In the genomic region with DNA sequence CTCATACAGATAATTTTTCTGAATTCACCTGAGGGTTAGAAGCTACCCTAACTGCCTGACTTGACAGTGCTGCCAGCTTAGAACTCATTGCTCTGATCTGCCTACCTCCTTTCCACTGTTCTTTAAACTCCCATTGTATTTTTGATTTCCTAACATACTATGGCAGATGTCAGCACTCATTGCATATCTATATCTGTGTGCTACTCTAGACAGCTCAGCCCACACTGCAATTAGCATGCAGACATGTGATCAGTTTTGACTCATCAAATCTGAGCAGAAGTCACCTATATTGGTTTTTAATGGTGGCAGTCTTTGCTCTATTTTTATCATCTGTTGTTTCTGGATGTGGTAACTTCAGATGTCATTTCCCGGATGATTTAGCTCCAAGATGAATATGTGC, we compare ENCODE assay signal across 14 mouse cellular contexts.
"Had no signal": no experiment of that assay in that cellular context is flagged by ENCODE, and none has a peak within 500 bp of the region (broad histone marks: within the 10 kb centered on the region; RNA-seq: fewer than 3 reads in every experiment).

No protein-coding gene starts in this region.

- H3K36me3 ChIP-seq: kidney, embryonic 15.5 days; liver, embryonic 13.5 days had no signal

- H3K4me3 ChIP-seq: kidney, embryonic 15.5 days; layer of hippocampus, adult 2 months; liver, embryonic 13.5 days had no signal

- H3K9me3 ChIP-seq: kidney, embryonic 15.5 days; liver, embryonic 13.5 days had no signal

- H3K27ac ChIP-seq: kidney, embryonic 15.5 days; layer of hippocampus, adult 2 months; liver, embryonic 13.5 days; stomach, postnatal 0 days had no signal

- H3K4me1 ChIP-seq: kidney, embryonic 15.5 days; liver, embryonic 13.5 days had no signal

- H3K9ac ChIP-seq: kidney, embryonic 15.5 days; liver, embryonic 13.5 days had no signal

- DNase-seq: kidney, adult 11 months; kidney, adult 8-10 months; kidney, postnatal 10 days; kidney, postnatal 36 days; liver, embryonic 13.5 days; lung, adult 2 months; lung, postnatal 14 days; lung, postnatal 4 days; midbrain, embryonic 14.5 days; thymus, postnatal 25 days had no signal

- H3K27me3 ChIP-seq: kidney, embryonic 15.5 days; liver, embryonic 13.5 days had no signal

- H3K4me2 ChIP-seq: kidney, embryonic 15.5 days; liver, embryonic 13.5 days; midbrain, embryonic 11.5 days had no signal
